Mouse (Mus musculus) kidney, postnatal 25 days (tissue): ENCODE measurements around the gene Prkg1.

ENCODE experiments used
- DNase-seq, 2 experiments: peaks; one replicate each; pipeline ENCODE4 v3.0.0; 2021; ENCODE audit warnings: mixed read lengths in 2 of 2

Gene Prkg1

GRCm38 (mm10) chr19:31616830-31617229, 148.0 kb downstream of the Prkg1 start:
- no peak for DNase-seq

DNA sequence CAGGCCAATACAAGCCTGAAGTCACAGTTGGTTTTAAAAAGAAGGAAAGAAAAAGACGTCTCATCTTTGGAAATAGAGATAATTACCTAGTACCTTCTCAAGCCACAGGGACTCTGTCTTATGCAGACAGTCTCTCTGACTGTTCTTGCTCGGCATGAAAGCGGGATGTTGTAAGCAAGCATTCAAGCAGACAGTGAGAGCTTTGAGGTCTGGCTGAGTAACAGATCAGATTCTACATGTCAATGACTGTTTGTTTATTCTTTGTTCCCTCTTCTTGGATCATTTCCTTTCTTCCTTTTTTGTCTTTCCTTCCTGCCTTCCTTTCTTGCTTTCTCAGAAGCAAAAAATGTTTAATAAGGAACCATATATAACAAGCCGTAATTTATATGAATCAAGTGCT, 148.7 kb downstream of the Prkg1 start:
- no peak for DNase-seq

DNA sequence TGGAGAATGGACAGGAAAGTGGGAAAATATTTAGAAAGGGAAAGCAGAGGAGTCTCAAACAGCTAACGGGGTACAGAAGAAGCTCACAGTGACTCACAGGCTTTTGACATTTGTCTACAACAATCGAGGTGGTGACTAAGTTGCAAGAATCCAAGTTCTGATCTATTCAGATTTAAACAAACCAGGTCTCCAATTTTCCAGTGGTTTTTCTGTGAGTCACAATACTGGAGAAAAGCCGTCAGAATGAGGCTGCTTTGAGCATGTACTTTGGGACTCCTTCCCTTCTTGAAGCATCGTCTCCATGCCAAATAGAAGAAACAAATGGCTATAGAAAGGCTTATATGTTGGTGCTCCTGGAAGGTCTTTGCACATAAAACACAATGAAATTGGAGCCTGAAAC, 151.7 kb downstream of the Prkg1 start:
- no peak for DNase-seq

- DNase-seq = no peak
Measured at GRCm38 (mm10) chr19:31602578-31602977, 162.3 kb downstream of the Prkg1 start.

GRCm38 (mm10) chr19:31594011-31594410, 170.8 kb downstream of the Prkg1 start:
- DNase-seq = no peak

DNA sequence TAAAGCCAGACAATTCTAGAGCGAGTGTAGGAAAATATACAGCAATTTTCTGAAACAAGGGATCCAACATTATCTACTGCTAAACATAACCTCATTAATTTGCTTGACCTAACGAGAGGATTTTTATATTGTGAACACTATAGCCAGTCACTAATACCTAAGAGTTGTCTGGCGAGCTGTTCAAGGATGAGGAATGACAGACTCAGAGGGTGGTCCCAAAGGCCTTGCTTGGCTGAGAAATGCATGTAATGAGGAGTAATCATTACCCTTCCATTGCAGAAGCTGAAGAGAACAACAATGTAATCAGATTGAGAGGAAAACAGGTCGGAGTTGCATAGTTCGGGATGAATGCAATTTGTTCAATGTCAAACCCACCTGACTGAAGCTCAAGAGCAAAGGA, 174.1 kb downstream of the Prkg1 start:
- DNase-seq = no peak

- DNase-seq = no peak
Measured at GRCm38 (mm10) chr19:31577092-31577491, 187.7 kb downstream of the Prkg1 start.

DNA sequence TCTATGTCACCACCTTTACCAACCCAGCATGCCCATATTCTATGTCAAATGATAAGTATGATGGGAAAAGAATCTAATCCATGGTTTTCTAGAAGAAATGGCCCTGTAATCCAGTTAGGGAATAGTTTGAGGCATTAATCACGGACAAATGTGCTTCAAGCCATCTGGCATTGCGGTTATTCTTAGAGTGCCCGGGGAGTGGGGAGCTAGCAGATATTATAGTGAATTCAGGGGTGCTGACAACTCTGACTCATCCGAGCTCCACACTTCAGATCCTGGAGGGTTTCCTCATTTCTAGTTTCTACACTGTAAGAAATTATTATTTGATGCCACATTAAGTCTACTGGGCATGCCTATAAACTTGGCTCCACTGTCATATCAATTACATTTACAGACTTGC, 200.5 kb downstream of the Prkg1 start:
- DNase-seq = no peak

DNA sequence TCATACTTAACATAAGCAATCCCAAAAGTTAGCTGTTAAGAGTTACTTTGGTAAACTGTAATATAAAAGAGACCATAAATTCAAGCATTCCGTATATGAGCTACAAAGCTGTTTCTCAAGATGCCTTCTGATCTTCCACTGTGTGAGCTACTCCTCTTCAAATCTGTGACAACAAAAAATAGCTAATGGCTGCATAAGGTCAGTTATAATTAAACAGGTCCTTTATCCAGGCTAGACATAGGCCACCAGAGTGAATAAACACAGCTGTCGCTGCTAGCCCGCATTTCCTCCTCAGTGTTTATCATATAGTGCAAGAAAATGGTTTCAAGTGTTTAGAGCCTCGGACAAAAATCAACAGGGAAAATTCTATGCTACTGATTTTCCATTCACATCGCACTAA, 218.8 kb downstream of the Prkg1 start:
- DNase-seq = no peak

- peak; percentile 13 to 48 for DNase-seq
Measured at GRCm38 (mm10) chr19:31531249-31531740, 233.5 kb downstream of the Prkg1 start.

DNA sequence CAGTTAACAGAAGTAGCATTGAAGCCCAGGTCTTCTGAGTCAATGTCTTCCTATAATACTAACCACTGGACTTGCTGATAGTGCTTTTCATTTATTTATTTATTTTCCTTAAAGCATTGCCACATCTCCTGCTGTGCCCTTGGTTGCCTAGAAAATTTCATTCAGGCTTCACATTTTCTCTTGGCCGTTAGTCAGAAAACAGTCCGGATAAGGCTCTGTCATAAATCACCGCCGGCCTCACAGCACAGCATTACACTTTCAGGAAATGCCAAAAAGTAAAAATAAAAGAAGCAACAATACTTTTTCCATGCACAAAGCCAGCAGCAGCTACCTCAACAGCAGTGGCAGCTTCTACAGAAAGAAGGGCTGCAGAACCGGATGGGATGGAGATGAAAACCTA, 234.2 kb downstream of the Prkg1 start:
- peak; percentile 68 to 70 for DNase-seq

DNA sequence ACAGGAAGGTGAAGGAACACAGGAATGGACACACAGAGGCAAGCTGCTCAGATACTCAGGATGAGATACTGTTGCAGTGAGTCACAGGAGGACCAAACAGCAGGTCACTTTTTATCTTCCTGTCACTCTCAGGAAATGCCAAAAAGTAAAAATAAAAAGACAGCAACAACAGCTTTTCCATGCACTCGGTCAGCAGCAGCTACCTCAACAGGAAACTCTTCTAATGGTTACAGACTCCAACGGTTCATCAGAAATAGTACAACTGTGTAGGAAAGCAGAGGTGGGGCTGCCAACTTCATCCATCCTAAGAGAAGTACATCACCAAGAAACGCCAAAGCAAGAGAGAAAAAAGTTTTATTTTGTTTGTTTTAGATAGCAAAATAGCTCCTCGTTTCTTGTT, 234.9 kb downstream of the Prkg1 start:
- DNase-seq = peak in 1 of 2 experiments; percentile 11

GRCm38 (mm10) chr19:31514490-31514889, 250.3 kb downstream of the Prkg1 start:
- DNase-seq = no peak

- no peak for DNase-seq
Measured at GRCm38 (mm10) chr19:31507831-31508230, 257.0 kb downstream of the Prkg1 start.

DNA sequence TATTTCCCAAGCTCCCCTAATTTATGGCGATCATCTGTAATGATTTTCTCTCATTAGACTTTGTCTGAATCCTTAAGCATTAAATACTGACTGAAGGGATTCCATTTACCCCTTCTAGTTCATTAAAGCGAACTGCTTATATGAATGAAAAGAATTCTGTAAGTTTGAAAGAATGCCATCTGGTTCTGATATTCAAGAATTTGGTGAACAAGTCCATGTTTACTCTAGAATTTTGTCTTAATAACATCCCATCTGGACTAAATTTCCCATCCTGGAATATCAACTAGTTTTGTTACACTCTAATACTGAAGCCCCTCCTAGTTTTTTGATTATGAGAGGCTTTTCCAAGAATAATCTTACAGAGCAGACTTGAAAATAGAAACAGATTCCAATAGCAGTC, 258.5 kb downstream of the Prkg1 start:
- DNase-seq = no peak

- no peak for DNase-seq
Measured at GRCm38 (mm10) chr19:31505041-31505440, 259.8 kb downstream of the Prkg1 start.

DNA sequence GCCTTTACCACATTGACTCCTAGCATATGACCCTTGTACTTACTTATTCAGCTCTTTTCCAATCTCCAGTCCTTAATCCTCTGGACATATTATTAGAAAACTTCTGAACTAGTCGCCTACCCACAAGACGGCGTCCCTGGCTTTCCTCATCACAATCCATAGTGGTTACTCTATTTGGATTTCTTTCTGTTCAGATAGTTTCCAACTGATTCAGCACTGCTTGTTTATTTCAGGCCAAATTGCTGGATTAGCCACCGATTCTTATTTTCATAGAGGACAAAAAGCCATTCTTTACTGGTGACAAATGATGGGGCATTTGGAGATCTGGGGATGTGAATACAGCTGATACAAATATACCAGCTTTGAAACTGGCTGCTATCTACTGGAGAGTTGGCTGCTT, 267.4 kb downstream of the Prkg1 start:
- DNase-seq = no peak

DNA sequence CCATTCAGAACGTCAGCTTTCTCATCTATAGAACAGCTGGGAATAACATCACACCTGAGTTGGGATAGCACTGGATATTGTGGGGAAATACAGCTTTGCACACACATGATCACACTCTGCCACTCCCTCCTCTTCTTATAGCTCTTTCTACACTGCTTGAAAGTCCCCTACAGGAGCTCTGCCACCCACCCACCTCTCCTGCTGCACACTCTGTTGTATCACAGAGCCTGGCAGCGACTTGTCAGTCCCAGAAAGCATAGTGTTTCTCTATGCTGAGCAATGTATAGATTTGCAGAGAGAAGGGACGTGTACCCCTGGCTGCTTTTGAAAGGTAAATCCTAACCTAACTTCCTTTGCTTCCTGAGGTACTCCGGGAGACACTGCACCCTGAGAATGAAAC, 275.2 kb downstream of the Prkg1 start:
- DNase-seq = no peak

DNA sequence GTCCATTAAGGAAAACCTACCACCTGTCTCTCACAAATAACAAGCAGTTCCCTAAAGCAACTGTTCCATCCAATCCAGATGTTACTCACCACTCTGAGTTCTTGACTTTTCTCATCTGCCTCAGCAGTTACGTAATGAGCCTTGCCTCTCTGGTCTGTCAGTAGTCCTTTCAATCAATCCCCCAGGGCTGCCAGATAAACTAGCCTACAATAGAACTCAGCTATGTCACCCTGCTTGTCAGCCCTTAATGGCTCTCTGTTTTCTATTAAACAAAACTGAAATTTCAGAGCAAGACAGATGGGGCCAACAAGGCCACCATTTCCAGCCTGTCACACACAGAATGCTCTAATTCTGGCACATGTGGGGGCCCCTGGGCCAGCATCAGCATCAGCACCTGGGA, 293.1 kb downstream of the Prkg1 start:
- DNase-seq = no peak

- DNase-seq = no peak
Measured at GRCm38 (mm10) chr19:31460188-31460587, 304.6 kb downstream of the Prkg1 start.

DNA sequence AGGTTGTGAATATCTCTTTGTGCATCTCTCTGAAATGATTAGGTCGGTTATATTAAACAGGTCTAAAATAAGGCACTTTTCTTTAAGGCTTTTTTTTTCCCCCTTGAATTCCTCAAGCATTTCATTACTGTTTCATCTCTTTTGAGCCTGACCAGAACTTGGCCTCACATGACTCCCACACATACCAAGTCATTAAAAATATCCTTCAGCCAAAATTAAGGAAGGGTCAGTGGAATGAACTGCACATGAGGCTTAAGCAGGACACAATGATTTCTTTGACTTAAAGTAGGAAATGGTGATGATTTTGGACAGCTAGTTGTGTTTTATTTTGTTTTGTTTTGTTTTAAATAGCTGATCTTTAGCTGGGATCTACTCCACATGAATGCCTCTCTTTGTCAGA, 320.7 kb downstream of the Prkg1 start:
- no peak for DNase-seq

DNA sequence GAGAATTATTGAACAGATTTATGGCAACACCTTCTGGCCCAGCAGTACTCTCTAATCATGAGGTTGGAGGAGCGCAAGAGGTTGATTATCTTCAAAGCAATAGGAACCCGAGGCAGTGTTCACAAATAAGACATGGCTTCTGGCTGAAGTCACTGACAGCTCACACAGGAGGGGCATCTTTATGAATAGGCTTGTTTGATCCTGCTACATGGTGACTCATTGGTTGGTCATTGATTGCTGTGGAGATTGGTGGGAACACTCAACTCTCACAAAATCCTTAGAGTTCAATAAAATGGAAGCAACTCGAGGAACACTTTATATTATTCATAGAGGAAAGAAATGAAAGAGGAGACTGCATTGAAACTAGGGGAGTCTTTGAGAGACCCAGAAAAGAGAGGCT, 322.5 kb downstream of the Prkg1 start:
- no peak for DNase-seq

GRCm38 (mm10) chr19:31433446-31433845, 331.4 kb downstream of the Prkg1 start:
- no peak for DNase-seq

DNA sequence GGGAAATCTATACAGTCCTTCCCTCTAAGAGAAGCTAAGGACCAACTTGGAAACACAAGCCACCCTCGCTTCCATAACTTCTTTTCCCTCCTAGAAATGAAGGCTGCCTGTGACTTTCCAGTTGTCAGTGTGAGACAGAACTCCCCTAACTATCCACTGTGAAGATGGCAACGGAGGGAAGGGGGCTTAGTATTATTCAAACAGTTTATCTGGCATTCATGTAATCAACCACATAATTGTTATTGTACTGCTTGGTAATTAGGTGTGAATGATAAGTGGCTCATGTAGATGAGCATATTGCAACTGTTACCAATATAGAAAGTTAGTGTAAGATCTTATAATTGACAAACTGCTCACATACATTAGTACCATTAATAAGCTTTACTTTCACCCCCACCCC, 333.4 kb downstream of the Prkg1 start:
- DNase-seq = no peak

- DNase-seq = no peak
Measured at GRCm38 (mm10) chr19:31426142-31426541, 338.7 kb downstream of the Prkg1 start.

- DNase-seq = no peak
Measured at GRCm38 (mm10) chr19:31425199-31425598, 339.6 kb downstream of the Prkg1 start.
